Mouse (Mus musculus) embryo, embryonic 11 days (tissue): ENCODE results near the gene 5530401A14Rik.

Source experiments
- DNase-seq: peaks from one replicate; pipeline ENCODE4 v3.0.0-alpha.2; 2015

The 5530401A14Rik gene

DNA sequence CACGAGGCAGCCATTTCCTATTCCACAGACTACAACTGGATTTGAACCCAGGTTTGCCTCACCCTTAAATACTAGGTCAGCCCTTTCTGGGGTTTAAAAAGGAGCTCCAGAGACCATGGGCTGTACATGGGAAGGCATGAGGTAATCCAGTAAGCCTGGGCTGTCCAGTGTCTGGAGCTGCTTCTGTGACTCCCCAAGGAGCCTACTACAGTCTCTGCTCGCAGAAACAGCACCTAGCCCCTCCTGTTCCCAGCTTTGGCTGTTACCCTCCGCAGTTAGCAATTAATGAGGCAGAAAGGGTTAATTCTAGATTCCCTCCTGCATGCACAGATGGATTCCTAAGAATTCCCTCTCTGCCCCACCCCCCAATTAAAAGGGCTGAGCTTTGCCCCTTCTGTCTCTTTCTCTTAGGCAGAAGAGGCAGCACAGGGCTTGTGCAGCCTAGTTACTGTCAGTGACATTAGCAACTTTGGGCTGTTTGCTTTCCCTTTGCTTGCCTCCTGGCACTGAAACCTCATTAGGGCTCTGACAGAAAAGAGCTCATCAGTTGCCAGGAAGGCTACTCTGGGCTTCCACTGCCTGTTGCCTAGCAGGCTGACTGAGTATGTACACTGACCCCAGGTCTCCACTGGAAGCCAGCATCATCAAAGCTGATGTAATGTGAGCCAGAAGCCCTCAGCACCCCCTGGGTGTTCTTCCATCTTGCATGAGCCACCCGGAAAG lies at the start of gene 5530401A14Rik:
5530401A14Rik (plus strand) TSS at position 424 of the 723 bp plus-strand sequence.
- peak; percentile 61 for DNase-seq

DNA sequence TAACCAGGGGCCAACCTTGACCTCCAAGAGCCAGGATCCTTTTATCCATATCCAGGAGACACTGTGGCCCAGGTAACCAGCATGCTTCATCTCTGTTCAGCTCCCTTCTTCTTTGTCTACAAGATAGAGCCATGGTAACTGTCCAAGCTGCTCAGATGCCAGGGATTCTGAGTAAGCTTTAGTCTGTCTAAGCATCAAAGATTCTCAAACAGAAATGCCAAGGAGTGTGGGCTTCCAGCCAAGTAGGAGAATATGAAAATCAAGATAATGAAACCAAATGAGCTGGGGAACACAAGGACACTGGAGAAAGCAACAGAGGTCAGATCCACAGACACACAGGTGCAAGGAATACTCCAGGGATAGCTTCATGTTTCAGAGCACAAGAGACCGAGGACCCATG lies 45.7 kb upstream of the 5530401A14Rik start:
- no peak for DNase-seq

DNA sequence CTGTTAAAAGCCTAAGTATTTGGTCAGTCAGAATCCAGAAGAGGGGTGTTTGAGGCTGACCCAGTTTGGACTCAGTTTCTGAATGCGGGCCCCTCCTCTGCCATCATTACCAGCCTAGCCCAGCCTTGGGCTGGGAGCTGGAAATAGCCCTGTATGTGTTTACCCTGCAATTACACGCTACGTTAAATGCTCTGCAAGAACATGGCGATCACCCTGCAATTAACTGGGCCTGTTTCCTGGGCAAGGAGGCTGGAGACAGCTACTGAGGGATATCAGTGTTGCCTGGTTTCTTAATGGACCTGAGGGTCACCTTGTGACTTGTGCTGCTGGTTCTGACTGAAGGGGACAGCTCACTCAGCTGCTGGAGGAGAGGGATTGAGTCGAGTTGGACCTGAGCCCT lies 43.9 kb upstream of the 5530401A14Rik start:
- no peak for DNase-seq

DNA sequence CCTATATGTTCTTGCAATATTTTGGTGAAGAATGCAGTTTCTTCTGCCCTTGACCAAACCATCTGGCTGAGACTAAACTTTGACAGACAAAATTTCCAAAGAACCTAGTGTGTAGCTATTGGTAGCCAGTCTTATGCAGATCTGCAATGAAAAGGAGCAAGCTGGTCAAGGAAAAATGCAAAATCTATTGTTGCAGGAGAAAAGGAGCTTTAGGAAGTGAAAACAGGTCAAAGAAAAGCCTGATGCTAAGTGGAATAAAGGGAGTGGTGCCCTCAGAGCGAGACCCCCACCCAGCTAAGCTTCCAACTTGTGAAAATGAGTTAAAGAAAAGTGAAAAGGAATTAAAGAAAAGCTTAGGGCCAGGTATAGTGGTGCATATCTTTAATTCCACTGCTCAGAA lies 28.1 kb upstream of the 5530401A14Rik start:
- DNase-seq = no peak

DNA sequence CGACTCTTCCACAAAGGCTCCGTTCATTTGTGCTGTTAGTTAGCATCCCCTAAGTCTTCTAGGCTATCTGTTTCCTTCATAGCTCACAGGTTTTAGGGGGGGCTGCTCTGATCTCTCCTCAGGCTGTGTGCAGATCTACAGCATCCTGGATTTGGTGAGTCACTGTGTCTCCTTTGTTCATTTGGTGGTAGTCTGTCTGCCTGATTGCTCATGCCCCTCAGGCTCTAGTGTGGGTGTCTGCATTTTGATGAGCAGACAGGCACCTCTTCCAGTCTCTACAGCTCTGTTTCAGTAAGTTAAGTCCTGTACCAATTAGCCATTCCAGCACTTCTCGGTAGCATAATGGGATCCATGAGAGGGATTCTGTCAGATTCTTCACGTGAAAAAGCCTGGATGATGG lies 22.0 kb upstream of the 5530401A14Rik start:
- no peak for DNase-seq

DNA sequence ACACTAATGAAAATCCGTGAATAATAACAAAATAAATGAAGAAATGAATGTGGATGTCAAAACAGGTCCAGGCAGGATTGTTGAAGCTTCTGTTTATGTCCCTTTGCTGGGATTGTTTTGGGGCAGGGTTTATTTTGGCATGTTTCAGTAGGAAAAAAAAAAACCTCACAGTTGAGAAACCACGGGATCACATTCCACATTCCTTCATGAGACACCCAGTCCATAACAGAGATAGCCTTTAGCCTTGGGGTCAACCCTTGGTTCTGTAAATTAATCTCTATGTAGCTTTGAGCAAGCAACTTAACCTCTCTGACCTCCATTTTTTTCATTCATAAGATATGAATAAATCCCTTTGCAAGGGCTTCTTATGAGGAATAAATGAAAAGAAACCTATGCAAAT lies 19.5 kb upstream of the 5530401A14Rik start:
- DNase-seq = no peak

DNA sequence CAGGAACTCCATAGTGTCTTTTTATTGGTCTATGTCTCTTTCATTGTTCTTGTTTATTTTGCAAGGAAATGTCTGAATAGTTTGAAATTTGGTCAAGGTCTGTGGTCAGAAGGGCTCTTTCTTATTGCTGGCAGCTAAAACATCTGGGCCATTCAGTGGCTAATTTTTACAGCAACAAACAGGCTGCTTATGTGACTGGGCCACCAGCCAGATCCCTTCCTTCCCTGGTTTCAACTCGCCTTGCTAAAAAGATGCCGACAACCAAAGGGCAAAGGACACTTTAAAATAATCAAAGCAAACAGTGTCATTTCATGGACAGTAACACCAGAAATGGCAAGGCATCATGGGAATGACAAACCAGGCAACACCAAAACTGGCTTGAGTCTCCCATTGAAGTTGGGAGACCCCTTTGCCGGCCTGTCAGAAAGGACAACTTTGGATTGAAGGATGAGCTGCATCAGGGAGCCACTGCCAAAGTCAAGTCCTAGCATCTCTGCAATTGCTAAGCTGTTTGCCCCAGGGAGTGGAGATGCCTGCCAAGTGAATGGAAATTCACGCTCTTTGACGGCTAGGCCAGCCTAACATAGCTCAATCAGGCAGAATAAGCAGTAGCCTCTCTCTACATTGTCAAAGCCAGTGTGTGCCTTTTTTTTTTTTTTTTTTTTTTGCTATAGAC lies 15.3 kb upstream of the 5530401A14Rik start:
- DNase-seq = no peak

DNA sequence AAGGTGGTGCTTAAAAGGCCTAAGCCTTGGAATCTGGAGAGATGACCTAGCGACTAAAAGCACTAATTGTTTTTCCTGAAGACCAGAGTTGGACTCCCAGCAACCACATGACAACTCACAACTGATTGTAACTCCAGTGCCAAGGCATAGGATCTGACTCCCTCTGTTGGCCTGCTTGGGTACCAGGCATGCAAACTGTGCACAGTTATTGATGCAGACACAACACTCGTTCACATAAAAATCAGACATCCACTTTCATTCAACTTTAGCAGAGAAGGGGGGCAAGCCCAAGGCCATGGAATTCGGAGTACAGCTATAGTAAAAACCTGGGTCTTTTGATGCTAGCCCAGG lies 14.8 kb upstream of the 5530401A14Rik start:
- DNase-seq = no peak

DNA sequence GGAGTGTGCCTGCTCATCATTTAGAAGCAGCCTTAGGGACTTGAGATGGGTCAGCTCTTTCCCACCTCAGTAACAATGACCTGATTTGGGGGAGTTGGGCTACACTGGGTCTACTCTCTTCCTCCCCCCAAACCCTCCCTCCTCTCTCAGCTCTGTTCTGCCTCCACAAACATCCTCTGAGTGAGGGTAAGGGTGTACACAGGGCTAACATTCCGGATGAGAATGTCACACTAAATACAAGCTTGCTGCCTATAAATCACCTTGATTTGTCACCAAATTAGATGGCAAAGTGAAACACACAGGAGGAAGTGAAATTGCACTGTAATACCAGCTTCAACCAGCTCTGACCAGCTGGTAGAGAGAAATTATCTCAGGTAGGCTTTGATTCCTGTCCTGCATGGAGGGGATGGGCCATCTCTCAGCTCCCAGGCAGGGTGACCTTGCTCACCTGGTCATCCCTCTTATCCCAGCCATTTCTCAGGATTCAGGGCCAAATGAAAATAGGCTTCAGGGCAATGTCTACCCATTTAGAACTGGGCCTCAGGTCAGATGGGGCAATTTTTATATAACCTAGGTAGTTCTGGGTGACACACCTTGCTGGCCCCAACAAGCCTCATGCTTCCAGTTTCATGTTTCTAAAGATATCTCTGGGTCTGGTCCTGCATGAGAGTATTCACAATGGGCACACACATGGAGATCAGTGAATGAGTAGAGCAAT lies 12.5 kb upstream of the 5530401A14Rik start:
- no peak for DNase-seq

DNA sequence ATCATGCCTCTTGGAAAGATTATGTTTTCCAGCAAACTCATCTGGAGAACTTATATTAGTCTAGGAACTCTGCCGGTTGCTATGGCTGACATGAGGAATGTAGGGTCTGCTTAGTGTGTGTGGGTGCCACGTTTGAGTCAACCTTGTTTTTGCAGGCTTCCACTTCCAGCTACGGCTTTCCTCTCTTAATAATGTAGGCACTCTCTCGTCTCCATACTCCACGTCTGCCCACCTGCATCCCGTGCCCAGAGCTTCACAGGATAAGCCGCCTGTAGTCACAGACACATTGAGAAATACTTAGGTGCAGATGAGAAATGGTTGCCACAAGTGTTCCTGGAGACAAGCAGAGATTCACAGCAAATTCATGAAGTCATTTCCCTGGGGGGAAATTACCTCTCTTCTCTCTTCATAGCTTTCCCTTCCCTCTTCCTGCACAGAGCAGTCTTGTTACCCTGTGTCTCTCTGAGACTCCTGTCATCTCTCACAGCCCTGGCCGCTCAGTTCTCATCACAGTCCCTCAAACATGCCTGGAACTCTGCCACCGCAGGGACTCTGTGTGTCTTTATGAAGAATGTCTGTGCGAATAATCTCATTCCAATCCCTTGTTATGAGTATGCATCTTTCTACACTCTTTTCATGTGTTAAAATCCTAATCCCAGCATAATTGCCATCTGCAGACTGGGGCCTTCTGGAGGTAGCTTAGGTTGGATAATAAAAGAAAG lies 5.3 kb downstream of the 5530401A14Rik start:
- DNase-seq = no peak

DNA sequence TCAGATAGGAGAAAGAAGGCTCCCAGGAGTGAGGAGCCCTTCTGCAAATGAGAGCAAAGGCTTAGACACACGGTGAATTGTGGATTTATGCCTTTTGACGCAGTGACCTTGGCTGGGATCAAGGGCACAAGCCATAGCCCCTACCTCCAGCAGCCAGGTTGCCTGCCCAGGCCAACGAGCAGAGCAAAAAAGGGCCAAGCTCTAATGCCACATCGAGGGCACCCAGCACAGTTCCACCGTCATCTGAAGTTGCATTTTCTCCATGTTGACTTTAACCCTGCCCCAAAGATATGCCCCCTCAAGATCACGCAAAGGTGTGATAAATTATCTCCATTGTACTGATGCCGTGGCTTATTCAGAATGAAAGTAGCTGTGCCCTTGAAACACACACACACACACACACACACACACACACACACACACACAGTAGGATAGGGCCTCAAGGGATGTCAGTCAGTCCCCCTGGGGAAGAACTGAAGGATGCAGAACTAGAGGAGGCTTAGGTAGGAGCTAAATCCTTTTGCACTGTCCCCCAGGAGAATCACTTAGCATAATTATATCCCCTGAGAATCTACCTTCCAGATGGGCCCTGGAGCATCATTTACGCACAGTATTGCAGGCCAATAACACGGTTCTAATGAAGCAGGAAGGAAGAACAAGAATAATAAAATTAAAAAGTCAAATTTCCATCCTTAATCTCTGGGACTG lies 11.2 kb downstream of the 5530401A14Rik start:
- DNase-seq = no peak

DNA sequence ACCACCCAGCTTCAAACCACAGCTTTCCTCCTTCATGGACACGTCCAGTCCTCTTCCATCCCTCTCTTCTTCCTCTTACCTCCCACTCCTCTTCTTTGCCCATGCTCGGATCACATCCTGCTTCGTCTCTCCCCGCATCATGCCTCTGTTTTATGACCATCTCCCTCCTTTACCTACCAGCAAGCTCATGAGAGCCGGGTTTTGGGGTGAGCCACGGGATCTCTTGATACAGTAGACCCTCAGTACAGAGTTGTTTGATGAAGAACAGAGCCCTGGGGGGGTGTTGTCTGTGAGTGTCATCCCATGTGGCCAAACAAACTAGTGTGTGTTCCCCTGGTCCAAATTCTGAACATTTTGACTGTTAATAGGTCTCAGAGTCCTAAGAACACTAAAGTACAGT lies 36.0 kb downstream of the 5530401A14Rik start:
- DNase-seq = no peak

DNA sequence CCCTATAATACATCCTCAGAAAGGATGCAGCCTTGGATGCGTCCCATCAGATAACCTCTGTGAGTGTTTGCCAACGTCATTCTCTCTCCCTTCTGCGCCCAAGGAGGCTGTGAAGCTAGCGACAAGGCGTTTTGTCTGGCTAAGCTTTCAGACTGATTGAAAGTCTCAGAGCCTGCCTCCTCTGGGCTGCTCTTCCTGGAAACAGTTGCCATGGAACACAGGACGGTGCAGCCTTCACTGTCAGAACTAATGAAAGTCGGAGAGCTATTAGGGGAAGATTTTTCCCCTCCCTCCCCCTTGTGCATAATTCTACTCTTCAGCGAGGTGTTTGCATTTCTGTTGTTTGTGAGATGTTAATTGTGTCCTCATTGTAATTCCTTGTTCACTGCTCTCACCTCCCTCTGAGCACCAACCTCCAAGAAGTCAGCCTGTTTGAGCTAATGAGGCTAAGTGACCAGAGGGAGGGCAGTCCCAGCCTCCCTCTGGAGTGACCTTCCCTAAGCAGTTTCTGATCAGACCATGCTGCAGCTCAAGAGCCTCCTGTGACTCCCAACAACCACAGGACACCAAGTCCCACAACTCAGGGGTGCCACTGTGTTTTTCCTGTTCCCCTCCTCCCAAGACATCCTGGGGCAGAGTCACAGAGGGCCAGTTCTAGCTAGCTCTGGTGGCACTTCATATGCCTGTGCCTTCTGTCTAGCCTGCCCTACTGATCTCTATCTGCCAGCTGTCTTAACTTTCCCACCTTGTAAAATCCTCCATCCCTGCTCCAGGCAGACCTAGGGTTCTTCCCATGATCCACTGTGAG lies 37.3 kb downstream of the 5530401A14Rik start:
- peak; percentile 44 for DNase-seq

DNA sequence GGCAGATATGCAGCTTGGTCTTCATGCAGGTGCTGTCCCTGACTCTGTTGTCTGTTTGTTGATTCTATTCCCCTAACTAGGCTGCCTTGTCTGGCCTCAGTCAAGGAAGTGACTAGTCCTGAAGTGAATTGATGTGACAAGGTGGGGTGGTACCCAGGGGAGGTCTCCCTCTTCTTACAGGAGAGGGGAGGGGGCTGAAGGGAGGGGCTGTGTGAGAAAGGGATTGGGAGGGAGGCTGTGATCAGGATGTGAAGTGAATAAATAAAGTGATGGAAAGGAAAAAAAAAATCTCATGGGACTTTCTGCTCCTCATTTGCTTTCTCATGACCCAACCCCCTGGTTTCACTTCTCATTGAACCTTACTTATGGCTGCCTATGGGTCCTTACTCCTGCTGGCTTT lies 41.8 kb downstream of the 5530401A14Rik start:
- DNase-seq = no peak

DNA sequence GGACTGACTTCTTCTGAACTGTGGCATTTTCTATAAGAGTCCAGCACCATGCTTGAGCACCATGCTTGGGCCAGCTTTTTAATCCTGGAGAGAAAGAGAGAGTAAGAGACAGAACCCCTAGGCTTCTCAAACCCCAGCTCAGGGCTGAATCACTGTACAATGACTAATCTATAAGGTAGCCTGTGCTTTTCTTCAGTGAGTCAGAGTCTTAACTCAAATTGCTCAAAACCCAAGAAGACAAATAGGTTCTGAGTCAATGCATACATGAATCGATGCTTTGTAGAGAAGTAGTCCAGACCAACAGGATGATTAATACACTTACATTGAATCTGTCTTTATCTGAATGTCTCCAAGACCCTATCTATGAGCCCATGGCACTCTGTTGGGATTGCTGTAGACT lies 48.3 kb downstream of the 5530401A14Rik start:
- no peak for DNase-seq

DNA sequence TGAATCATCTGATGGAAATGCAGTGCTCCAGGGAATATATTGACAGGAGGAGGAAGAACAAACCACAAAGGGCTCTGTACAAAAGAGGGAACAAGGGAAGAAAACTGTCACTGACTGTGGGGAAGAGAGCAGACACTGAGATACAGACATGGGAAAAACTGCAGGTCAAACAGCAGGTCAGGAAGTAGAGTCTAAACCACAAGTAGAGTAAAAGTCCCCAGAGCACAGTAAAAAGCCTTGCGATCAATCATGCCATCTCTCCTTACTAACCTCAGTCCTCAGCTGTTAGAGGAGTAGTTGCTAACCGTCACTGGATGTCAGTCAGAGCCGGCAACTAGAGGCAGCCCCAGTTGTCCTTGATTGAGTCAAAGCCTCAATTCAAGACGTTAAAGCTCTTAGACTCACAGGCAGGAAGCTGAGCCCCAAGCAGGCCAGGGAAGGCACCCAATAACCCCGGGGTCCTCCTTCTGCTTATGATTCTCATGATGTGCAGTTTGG lies 49.0 kb downstream of the 5530401A14Rik start:
- DNase-seq = no peak

DNA sequence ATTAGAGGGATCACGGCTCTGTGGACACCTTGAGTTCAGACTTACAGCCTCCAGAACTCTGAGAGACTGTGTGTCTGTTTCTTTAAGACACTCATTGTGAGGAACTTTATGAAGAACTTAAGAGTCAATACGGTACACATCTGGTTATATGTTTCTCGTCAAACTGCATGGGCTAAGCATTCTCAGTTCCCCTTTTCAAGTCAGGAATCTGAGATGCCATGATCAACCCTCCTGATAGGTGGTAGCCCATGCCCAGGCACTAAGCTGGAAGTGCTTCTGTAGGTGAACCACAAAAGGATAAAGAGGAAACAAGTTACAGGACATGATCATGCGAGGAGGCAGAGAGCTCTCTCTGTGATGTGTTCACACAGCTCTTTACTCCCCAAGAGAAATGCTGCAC lies 52.6 kb downstream of the 5530401A14Rik start:
- no peak for DNase-seq

DNA sequence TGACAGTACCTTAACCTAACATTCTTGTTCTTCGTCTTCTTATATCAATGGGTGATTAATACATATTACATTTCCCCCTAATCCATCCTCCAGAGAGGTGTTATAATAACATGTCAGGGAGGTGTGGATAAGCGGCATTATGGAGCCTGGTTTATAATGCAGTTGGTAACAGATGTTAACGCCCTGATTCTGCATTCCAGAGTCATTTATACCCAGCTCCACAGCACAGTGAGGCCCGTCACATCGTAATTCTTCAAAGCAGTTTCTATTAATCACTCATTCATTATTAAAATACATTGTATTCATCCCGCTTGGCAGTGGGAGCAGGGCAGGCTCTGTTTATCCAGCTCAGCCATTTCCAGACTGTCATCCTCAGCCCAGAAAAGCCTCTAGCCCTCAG lies 55.0 kb downstream of the 5530401A14Rik start:
- DNase-seq = no peak

DNA sequence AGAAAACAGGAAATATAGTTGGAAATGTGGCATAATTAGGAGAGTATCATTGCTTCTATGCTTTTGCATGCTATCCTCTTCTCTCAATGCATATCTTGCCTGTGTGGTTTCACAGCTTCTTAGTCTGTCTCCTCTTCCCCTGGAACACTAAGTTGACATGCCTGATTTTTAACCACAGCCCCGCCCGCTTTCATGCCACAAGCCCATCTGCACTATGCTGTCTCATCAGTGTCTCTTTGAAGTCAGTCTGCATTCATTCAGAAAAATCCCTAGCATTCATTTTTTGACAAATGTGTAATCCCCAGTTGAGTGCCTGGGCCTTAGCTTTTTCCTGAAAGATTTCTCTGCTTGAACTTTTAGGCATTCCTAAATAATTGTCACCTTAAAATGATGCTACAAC lies 62.6 kb downstream of the 5530401A14Rik start:
- DNase-seq = no peak

DNA sequence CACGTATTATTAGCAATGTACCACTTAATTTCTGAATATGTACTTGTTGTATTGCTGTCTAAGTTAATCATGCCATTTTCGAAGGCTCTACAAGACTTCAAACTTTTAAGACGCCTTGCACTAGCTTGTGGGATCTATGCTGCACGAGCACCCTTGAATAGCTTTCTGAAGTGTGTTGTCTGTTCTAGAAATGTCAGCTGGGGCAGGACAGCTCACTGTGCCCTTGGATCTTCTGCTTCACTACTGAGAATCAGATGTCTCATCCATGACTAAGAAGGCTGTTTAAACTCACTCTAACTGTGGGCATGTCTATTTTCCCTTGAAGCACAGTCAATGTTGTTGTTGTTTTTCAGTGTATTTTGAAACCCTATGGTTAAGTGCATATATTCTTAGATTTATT lies 63.2 kb downstream of the 5530401A14Rik start:
- DNase-seq = no peak

DNA sequence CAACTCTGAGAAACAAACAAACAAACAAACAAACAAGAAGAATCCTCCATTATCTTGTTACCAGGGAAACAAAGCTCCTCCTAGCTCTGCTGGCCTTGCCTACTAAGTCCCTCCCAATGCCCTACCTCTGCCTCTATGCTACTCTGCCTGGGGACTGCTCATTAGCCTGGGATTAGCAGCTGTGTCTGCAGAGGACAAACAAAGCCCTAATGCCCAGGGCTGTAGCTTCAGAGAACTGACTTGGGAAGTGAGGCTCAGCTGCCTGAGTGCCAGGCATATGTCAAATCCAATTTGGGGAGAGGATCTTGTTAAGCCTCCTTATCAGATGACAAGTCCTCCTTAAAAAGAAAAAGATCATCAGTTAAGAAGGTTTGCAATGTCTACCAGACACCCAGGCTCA lies 65.9 kb downstream of the 5530401A14Rik start:
- DNase-seq = peak; percentile 21

DNA sequence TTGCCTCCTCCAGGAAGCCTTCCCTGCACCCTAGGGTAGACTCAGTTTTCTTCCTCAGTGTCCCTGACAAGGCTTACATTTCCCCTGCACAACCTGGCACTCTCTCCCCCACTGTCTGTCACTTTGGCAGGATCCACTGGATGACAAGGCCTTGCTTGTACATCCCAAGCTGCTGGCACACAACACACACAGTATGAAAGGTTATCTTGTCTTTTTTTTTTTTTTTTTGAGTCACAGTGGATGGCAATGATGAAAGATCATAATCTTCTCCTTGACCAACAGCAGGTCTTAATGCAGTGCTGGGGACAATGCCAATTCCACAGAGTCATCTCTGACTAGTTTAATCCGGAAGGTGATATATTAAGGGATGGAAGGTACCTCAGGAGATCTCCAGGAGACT lies 77.0 kb downstream of the 5530401A14Rik start:
- DNase-seq = no peak
